9 mouse cellular contexts compared by ENCODE assay signal in the genomic region with DNA sequence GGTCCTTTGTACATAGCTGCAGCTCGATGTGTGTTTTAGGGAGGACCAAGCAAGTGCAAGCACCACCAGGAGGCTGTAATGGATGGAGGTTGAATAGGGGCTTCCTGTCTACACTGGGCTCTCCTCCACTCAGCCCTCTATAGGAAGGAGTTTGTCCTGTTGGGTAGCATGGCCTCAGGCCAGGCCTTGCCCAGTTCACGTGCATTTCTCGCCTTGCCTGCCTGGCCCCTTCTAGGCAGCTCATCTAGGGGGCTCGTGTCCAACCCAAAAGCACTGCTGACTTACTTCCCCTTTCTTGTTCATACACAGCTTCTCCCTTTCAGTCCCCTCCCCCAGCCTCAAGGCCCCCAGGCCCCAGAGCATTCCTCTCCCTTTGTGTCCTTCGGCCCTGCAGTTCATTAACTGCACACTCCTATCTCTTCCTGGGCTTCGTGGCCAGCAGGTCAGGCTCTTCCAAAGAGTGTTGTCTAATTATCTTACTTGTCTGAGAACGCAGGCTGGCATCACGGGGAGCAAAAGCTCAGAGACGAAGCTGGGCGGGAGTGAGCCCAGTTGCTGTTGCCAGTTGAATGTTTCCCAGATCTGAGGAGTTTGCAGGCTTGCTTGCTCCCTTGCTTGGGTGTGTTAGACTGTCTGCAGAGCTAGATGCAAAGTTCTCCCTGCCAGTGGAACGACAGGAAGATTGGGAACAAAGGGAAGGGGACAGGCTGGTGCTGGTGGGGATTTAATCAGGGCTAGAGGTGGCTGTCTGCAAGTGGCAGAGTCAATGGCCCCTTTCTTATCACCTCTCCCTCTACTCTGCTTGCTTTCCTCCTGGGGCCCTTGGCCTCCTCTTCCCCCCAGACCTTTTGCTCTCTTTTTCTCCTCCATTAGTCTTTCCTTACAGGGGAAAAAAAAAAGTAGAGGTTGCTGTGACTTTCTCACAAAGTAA.
DNase-seq lines count a peak whose midpoint lies in the region; ATAC-seq lines count a peak whose summit lies in the region.
"Had no signal": no experiment of that assay in that cellular context is flagged by ENCODE, and none has a peak within 500 bp of the region (broad histone marks: within the 10 kb centered on the region; RNA-seq: fewer than 3 reads in every experiment).

No protein-coding gene starts in this region.

- no peak for ATAC-seq in hindbrain, embryonic 13.5 days (ENCODE audit: low FRiP score)
- ATAC-seq in neural tube, embryonic 14.5 days (ENCODE audit: low read depth): no peak

- no peak overlapping the region for H3K9ac ChIP-seq in hindbrain, embryonic 13.5 days
- H3K9ac ChIP-seq in neural tube, embryonic 14.5 days (replicated peaks; ENCODE audit: low read depth, low read length): no peak overlapping the region
- H3K9ac ChIP-seq: limb, embryonic 12.5 days had no signal

- no peaks in the 10 kb centered on the region for H3K27me3 ChIP-seq in embryonic facial prominence, embryonic 10.5 days (replicated peaks; ENCODE audit: low read depth, poor library complexity, severe bottlenecking)
- no peaks in the 10 kb centered on the region for H3K27me3 ChIP-seq in hindbrain, embryonic 13.5 days
- no peaks in the 10 kb centered on the region for H3K27me3 ChIP-seq in neural tube, embryonic 14.5 days (ENCODE audit: control insufficient read depth, insufficient read depth, low read length)
- H3K27me3 ChIP-seq: limb, embryonic 12.5 days had no signal

- peak overlapping the region; percentile 73 for H3K27ac ChIP-seq in embryonic facial prominence, embryonic 10.5 days (replicated peaks)
- H3K27ac ChIP-seq in hindbrain, embryonic 13.5 days: 0 out of 2 replicates have a peak overlapping the region, but pooled peaks have one; percentile 5
- 0 out of 2 replicates have a peak overlapping the region, but pooled peaks have one; percentile 16 for H3K27ac ChIP-seq in neural tube, embryonic 14.5 days (ENCODE audit: low read depth, low read length)
- H3K27ac ChIP-seq: limb, embryonic 12.5 days had no signal

- no peak overlapping the region for H3K4me2 ChIP-seq in hindbrain, embryonic 13.5 days
- H3K4me2 ChIP-seq in neural tube, embryonic 14.5 days (ENCODE audit: low read depth, low read length): no peak overlapping the region
- H3K4me2 ChIP-seq: limb, embryonic 12.5 days had no signal

- no peaks in the 10 kb centered on the region for H3K9me3 ChIP-seq in embryonic facial prominence, embryonic 10.5 days
- no peaks in the 10 kb centered on the region for H3K9me3 ChIP-seq in hindbrain, embryonic 13.5 days
- H3K9me3 ChIP-seq in neural tube, embryonic 14.5 days (ENCODE audit: control insufficient read depth, low read length): no peaks in the 10 kb centered on the region
- H3K9me3 ChIP-seq: limb, embryonic 12.5 days had no signal

- peak; percentile 57 for DNase-seq in layer of hippocampus, adult 11-12 months (ENCODE audit: low spot score)
- no peak for DNase-seq in layer of hippocampus, postnatal 36 days
- DNase-seq in embryonic facial prominence, embryonic 10.5 days (ENCODE audit: low spot score): no peak
- no peak for DNase-seq in adrenal gland, adult 2 months
- no peak for DNase-seq in cerebellum, adult 11 months
- DNase-seq in kidney, adult 18-20 months: no peak

- peaks cover 32% of the 10 kb centered on the region for H3K36me3 ChIP-seq in embryonic facial prominence, embryonic 10.5 days (replicated peaks)
- H3K36me3 ChIP-seq in hindbrain, embryonic 13.5 days: peaks cover 19% of the 10 kb centered on the region
- H3K36me3 ChIP-seq in neural tube, embryonic 14.5 days (ENCODE audit: control insufficient read depth, insufficient read depth, low read length): no peaks in the 10 kb centered on the region

- 23% methylated on average over 11 of the region's 11 CpGs for WGBS in embryonic facial prominence, embryonic 10.5 days
- 27% methylated on average over 11 of the region's 11 CpGs for WGBS in hindbrain, embryonic 13.5 days
- 34% methylated on average over 11 of the region's 11 CpGs for WGBS in neural tube, embryonic 14.5 days

- H3K4me1 ChIP-seq in embryonic facial prominence, embryonic 10.5 days: peaks cover 23% of the 10 kb centered on the region
- peaks cover 16% of the 10 kb centered on the region for H3K4me1 ChIP-seq in hindbrain, embryonic 13.5 days (replicated peaks)
- peaks cover 2% of the 10 kb centered on the region; the same call in 1 of the 2 replicates for H3K4me1 ChIP-seq in neural tube, embryonic 14.5 days (ENCODE audit: control insufficient read depth, insufficient read depth, low read length)
- H3K4me1 ChIP-seq: limb, embryonic 12.5 days had no signal

- no peak overlapping the region for H3K4me3 ChIP-seq in embryonic facial prominence, embryonic 10.5 days
- H3K4me3 ChIP-seq in hindbrain, embryonic 13.5 days: no peak overlapping the region
- no peak overlapping the region for H3K4me3 ChIP-seq in neural tube, embryonic 14.5 days (ENCODE audit: low read depth, low read length)
- H3K4me3 ChIP-seq: limb, embryonic 12.5 days had no signal

Comparison
In these comparisons a context has a peak if more than half of its experiments do, and no peak if none do; other contexts are left out.
1. H3K27ac ChIP-seq: peak in every context shown above with its lines; median percentile 73 in embryonic facial prominence, embryonic 10.5 days; 16 in neural tube, embryonic 14.5 days; 5 in hindbrain, embryonic 13.5 days.